Mouse (Mus musculus): ENCODE data around the gene Arl4a.
A peak's percentile ranks its signal among the peaks of the same experiment; 100 is the strongest.

Arl4a gene

GRCm38 (mm10) chr12:39957931-39958671 lies 79.7 kb downstream of the Arl4a start:
- peak; percentile 26 for DNase-seq (ENCODE audit: low spot score)

- DNase-seq (ENCODE audit: low spot score), result peak; percentile 40
Measured at GRCm38 (mm10) chr12:39956396-39956795, 81.4 kb downstream of the Arl4a start.

Data from ovary, postnatal 36 days (tissue).